19 mouse cellular contexts compared by ENCODE assay signal in genomic region chr17:66908921-66909320, GRCm38 (mm10).
DNase-seq lines count a peak whose midpoint lies in the region; ATAC-seq and TF ChIP-seq lines count a peak whose summit lies in the region.
"Had no signal": no experiment of that assay in that cellular context is flagged by ENCODE, and none has a peak within 500 bp of the region (broad histone marks: within the 10 kb centered on the region; RNA-seq: fewer than 3 reads in every experiment).

No protein-coding gene starts in this region.

- 77% methylated on average over 6 of the region's 6 CpGs for WGBS in kidney, adult 2 months
- WGBS in forebrain, embryonic 13.5 days = 90% methylated on average over 6 of the region's 6 CpGs

- no peak for ATAC-seq in forebrain, embryonic 13.5 days
- ATAC-seq: forebrain, embryonic 16.5 days; inflammation-experienced regulatory T-cells, adult 6 months; intestine, postnatal 0 days had no signal

- H3K36me3 ChIP-seq in kidney, adult 2 months (ENCODE audit: control insufficient read depth, insufficient read depth, low read length) = no peaks in the 10 kb centered on the region
- H3K36me3 ChIP-seq in forebrain, embryonic 13.5 days (ENCODE audit: poor library complexity, severe bottlenecking) = no peaks in the 10 kb centered on the region
- H3K36me3 ChIP-seq: embryonic facial prominence, embryonic 15.5 days; forebrain, embryonic 10.5 days; hindbrain, embryonic 12.5 days had no signal

- H3K4me1 ChIP-seq in kidney, adult 2 months (ENCODE audit: control insufficient read depth, insufficient read depth, low read length) = no peaks in the 10 kb centered on the region
- H3K4me1 ChIP-seq in forebrain, embryonic 13.5 days = no peaks in the 10 kb centered on the region
- H3K4me1 ChIP-seq: forebrain, embryonic 10.5 days had no signal

- H3K9ac ChIP-seq in forebrain, embryonic 13.5 days = no peak overlapping the region
- H3K9ac ChIP-seq: embryonic facial prominence, embryonic 15.5 days; hindbrain, embryonic 12.5 days had no signal

- no peak for TF ChIP-seq CTCF in kidney, adult 2 months (conservative IDR thresholded peaks at IDR 0.05; ENCODE audit: insufficient read depth, insufficient read length, low read depth, low read length)

- no peaks in the 10 kb centered on the region for H3K9me3 ChIP-seq in forebrain, embryonic 13.5 days (replicated peaks)
- H3K9me3 ChIP-seq: embryonic facial prominence, embryonic 15.5 days; forebrain, embryonic 10.5 days; hindbrain, embryonic 12.5 days had no signal

- no peak overlapping the region for H3K4me2 ChIP-seq in forebrain, embryonic 13.5 days
- H3K4me2 ChIP-seq: embryonic facial prominence, embryonic 15.5 days; hindbrain, embryonic 12.5 days had no signal

- H3K27ac ChIP-seq in kidney, adult 2 months (ENCODE audit: insufficient read depth, low read depth, low read length) = no peak overlapping the region
- H3K27ac ChIP-seq in forebrain, embryonic 13.5 days = no peak overlapping the region
- H3K27ac ChIP-seq: embryonic facial prominence, embryonic 15.5 days; forebrain, embryonic 10.5 days; hindbrain, embryonic 12.5 days had no signal

- no peaks in the 10 kb centered on the region for H3K27me3 ChIP-seq in kidney, adult 2 months (replicated peaks; ENCODE audit: control insufficient read depth, insufficient read depth, low read length)
- H3K27me3 ChIP-seq in forebrain, embryonic 13.5 days = no peaks in the 10 kb centered on the region
- H3K27me3 ChIP-seq: embryonic facial prominence, embryonic 15.5 days; hindbrain, embryonic 12.5 days had no signal

- DNase-seq in adrenal gland, postnatal 14 days = peak; percentile 25
- no peak for DNase-seq in adrenal gland, postnatal 4 days (ENCODE audit: low spot score in 2 of 2)
- peak; percentile 3 for DNase-seq in kidney, adult 2 months
- no peak for DNase-seq in kidney, adult 9 months
- peak; percentile 10 for DNase-seq in cerebellum, adult 9-10 months
- DNase-seq in cerebellum, postnatal 14 days = peak; percentile 25 to 45
- DNase-seq: embryo, embryonic 11 days; gastrocnemius, postnatal 14 days; heart, postnatal 10 days; heart, postnatal 4 days; kidney, postnatal 10 days had no signal

- no peak overlapping the region for H3K4me3 ChIP-seq in kidney, adult 2 months (ENCODE audit: insufficient read depth, low read depth, low read length)
- H3K4me3 ChIP-seq in forebrain, embryonic 13.5 days = no peak overlapping the region
- H3K4me3 ChIP-seq: embryonic facial prominence, embryonic 15.5 days; erythroblast, embryonic 14.5 days; forebrain, embryonic 10.5 days; hindbrain, embryonic 12.5 days had no signal

- no peak for TF ChIP-seq POLR2A in kidney, adult 2 months (IDR thresholded peaks at IDR 0.05; ENCODE audit: low read depth, low read length)

Comparison
In these comparisons a context has a peak if more than half of its experiments do, and no peak if none do; other contexts are left out.
1. DNase-seq: peak in adrenal gland, postnatal 14 days (single experiment), kidney, adult 2 months (single experiment), cerebellum, adult 9-10 months (single experiment) and cerebellum, postnatal 14 days (2 of 2); none in adrenal gland, postnatal 4 days (0 of 2) and kidney, adult 9 months (single experiment).